Mouse (Mus musculus) limb, embryonic 12.5 days (tissue): ENCODE data around the gene Hist1h2ak. TPM values are rescaled to one million over a fixed set of nuclear protein-coding genes. Genes with fewer than 3 reads are reported as not detected.
"Not testable (repeated sequence)": the region's sequence is repeated elsewhere in the genome, so short reads cannot be mapped to it uniquely, and the experiment has no call there.

Source experiments
- ATAC-seq: fragments of 200-750 bp; cut with Nextera tagmentation; 2 replicates; pipeline ENCODE4 v1.8.0; 2017; ENCODE audit warnings: low read depth, moderate TSS enrichment; ENCODE audit not compliant: insufficient number of reproducible peaks, insufficient read depth, low FRiP score, low TSS enrichment
- H3K27ac ChIP-seq: fragments of 300-500 bp; sonication (generic); 2 replicates; pipeline ENCODE4 v1.5.1; 2016; ENCODE audit warnings: mild to moderate bottlenecking, moderate library complexity
- H3K27me3 ChIP-seq: fragments of 300-500 bp; sonication (generic); 2 replicates; pipeline ENCODE4 v1.6.1; 2016; ENCODE audit warnings: mild to moderate bottlenecking, moderate library complexity
- H3K36me3 ChIP-seq: fragments of 300-500 bp; sonication (generic); 2 replicates; pipeline ENCODE4 v1.6.1; 2016; ENCODE audit warnings: mild to moderate bottlenecking, moderate library complexity
- H3K4me1 ChIP-seq: fragments of 300-500 bp; sonication (generic); replicated peaks from 2 replicates; pipeline ENCODE4 v1.6.1; 2016
- H3K4me2 ChIP-seq: fragments of 300-500 bp; sonication (generic); 2 replicates; pipeline ENCODE4 v1.6.1; 2016; ENCODE audit warnings: mild to moderate bottlenecking, moderate library complexity
- H3K4me3 ChIP-seq: fragments of 300-500 bp; sonication (generic); replicated peaks from 2 replicates; pipeline ENCODE4 v1.5.1; 2016; ENCODE audit warnings: mild to moderate bottlenecking
- H3K9ac ChIP-seq: fragments of 300-500 bp; sonication (generic); replicated peaks from 2 replicates; pipeline ENCODE4 v1.6.1; 2016; ENCODE audit warnings: mild to moderate bottlenecking, moderate library complexity
- H3K9me3 ChIP-seq: fragments of 300-500 bp; sonication (generic); 2 replicates; pipeline ENCODE4 v1.6.1; 2016; ENCODE audit warnings: mild to moderate bottlenecking, moderate library complexity
- WGBS: fragments of 180-500 bp; shearing (Covaris S2); methylation state at CpG from one replicate; pipeline ENCODE4 v1.1.7; 2016; 5-methylcytosine and 5-hydroxymethylcytosine counted together
- polyA plus RNA-seq: library from polyadenylated mRNA; unstranded; fragments of >200 nt; fragmentation: Nextera tagmentation; extraction: Ambion mirVana; gene quantifications from 2 replicates; pipeline ENCODE4 v1.2.1, GENCODE M21; 2016

Hist1h2ak gene
- polyA plus RNA-seq = 51.3 and 71.5 TPM in 2 replicates

- not testable (repeated sequence) for H3K36me3 ChIP-seq, H3K9me3 ChIP-seq, H3K27me3 ChIP-seq
- H3K4me1 ChIP-seq = peaks cover 24% of the 10 kb centered on the region
- H3K4me2 ChIP-seq = peak within 1 kb of the TSS; percentile 73
- peak within 1 kb of the TSS; percentile 95 for H3K27ac ChIP-seq
- peak within 1 kb of the TSS; percentile 47 for H3K4me3 ChIP-seq
- peak; percentile 95 for ATAC-seq
- peak within 1 kb of the TSS; percentile 68 for H3K9ac ChIP-seq
- WGBS = under 1% methylated on average over 44 of the region's 50 CpGs
Observed at GRCm38 (mm10) chr13:21753524-21754285, at the start of gene Hist1h2ak, which contains the start of gene Hist1h2bn. Gene Hist1h2ak, minus strand, starts transcription at chr13:21753827. Gene Hist1h2bn, plus strand, starts transcription at chr13:21754123.

- not testable (repeated sequence) for H3K4me3 ChIP-seq, H3K36me3 ChIP-seq, H3K27me3 ChIP-seq, H3K9me3 ChIP-seq, H3K4me1 ChIP-seq, H3K27ac ChIP-seq, H3K9ac ChIP-seq, H3K4me2 ChIP-seq
- no CpG with 5 or more reads among the region's 4 CpGs for WGBS
- peak; percentile 75 for ATAC-seq
Observed at GRCm38 (mm10) chr13:21803058-21803457, 49.4 kb upstream of the Hist1h2ak start.

GRCm38 (mm10) chr13:21797163-21797562 lies 43.5 kb upstream of the Hist1h2ak start:
- H3K4me3 ChIP-seq, H3K9me3 ChIP-seq, H3K9ac ChIP-seq, H3K4me1 ChIP-seq, H3K27ac ChIP-seq, ATAC-seq, H3K4me2 ChIP-seq, H3K27me3 ChIP-seq, H3K36me3 ChIP-seq: not testable (repeated sequence)

- no peak for ATAC-seq
- H3K27ac ChIP-seq = no peak overlapping the region
- 0 out of 2 replicates have a peak, but pooled peaks cover 4% of the 10 kb centered on the region for H3K4me1 ChIP-seq
- no peaks in the 10 kb centered on the region for H3K27me3 ChIP-seq
- no peaks in the 10 kb centered on the region for H3K9me3 ChIP-seq
- H3K9ac ChIP-seq = no peak overlapping the region
- no peak overlapping the region for H3K4me3 ChIP-seq
- H3K4me2 ChIP-seq = no peak overlapping the region
- no peaks in the 10 kb centered on the region for H3K36me3 ChIP-seq
- WGBS = 94% methylated on average over 7 of the region's 7 CpGs
Observed at GRCm38 (mm10) chr13:21795584-21795983, 42.0 kb upstream of the Hist1h2ak start.

GRCm38 (mm10) chr13:21790601-21791283 lies 37.1 kb upstream of the Hist1h2ak start:
- no peak for ATAC-seq
- Histone ChIP-seq H3K4me2 (peak overlapping the region; percentile 46), H3K4me3 (0 out of 2 replicates have a peak overlapping the region, but pooled peaks have one; percentile 12), H3K4me1 (peaks cover 19% of the 10 kb centered on the region), H3K9ac (no peak overlapping the region), H3K36me3 (no peaks in the 10 kb centered on the region), H3K27me3 (no peaks in the 10 kb centered on the region), H3K27ac (peak overlapping the region; percentile 46), H3K9me3 (no peaks in the 10 kb centered on the region)
- 12% methylated on average over 18 of the region's 18 CpGs for WGBS

- 0 out of 2 replicates have a peak overlapping the region, but pooled peaks have one; percentile 7 for H3K27ac ChIP-seq
- ATAC-seq = no peak
- H3K4me1 ChIP-seq = peaks cover 23% of the 10 kb centered on the region
- H3K9me3 ChIP-seq = no peaks in the 10 kb centered on the region
- 57% methylated on average over 6 of the region's 6 CpGs for WGBS
- no peaks in the 10 kb centered on the region for H3K36me3 ChIP-seq
- H3K9ac ChIP-seq = no peak overlapping the region
- H3K27me3 ChIP-seq = no peaks in the 10 kb centered on the region
- no peak overlapping the region for H3K4me3 ChIP-seq
- no peak overlapping the region for H3K4me2 ChIP-seq
Observed at GRCm38 (mm10) chr13:21789925-21790324, 36.3 kb upstream of the Hist1h2ak start.

- WGBS = 15% methylated on average over 17 of the region's 21 CpGs
- peaks cover 32% of the 10 kb centered on the region for H3K4me1 ChIP-seq
- H3K27ac ChIP-seq = peak overlapping the region; percentile 90
- peak overlapping the region; percentile 5 for H3K9ac ChIP-seq
- H3K36me3 ChIP-seq = no peaks in the 10 kb centered on the region
- H3K9me3 ChIP-seq = no peaks in the 10 kb centered on the region
- H3K4me3 ChIP-seq = peak overlapping the region; percentile 35
- peak overlapping the region; percentile 51 for H3K4me2 ChIP-seq
- no peak for ATAC-seq
- no peaks in the 10 kb centered on the region for H3K27me3 ChIP-seq
Observed at GRCm38 (mm10) chr13:21787760-21788593, 34.4 kb upstream of the Hist1h2ak start.

- peak within 1 kb of the TSS; percentile 52 for H3K9ac ChIP-seq
- peak within 1 kb of the TSS; percentile 51 for H3K4me2 ChIP-seq
- peaks cover 37% of the 10 kb centered on the region for H3K4me1 ChIP-seq
- H3K4me3 ChIP-seq = peak within 1 kb of the TSS; percentile 35
- H3K27ac ChIP-seq = peak within 1 kb of the TSS; percentile 93
- not testable (repeated sequence) for H3K27me3 ChIP-seq, H3K36me3 ChIP-seq, H3K9me3 ChIP-seq
- WGBS = 1% methylated on average over 41 of the region's 63 CpGs
- ATAC-seq = peak; percentile 96
Observed at GRCm38 (mm10) chr13:21786899-21787629, 33.4 kb upstream of the Hist1h2ak start, which contains the start of the genes Hist1h2an and Hist1h2bp. Gene Hist1h2an, minus strand, starts transcription at chr13:21787218. Gene Hist1h2bp, plus strand, starts transcription at chr13:21787461.

GRCm38 (mm10) chr13:21786189-21786898 lies 32.7 kb upstream of the Hist1h2ak start:
- Histone ChIP-seq H3K27ac (peak overlapping the region; percentile 93), H3K27me3 (no peaks in the 10 kb centered on the region), H3K4me2 (peak overlapping the region; percentile 51), H3K4me1 (peaks cover 38% of the 10 kb centered on the region), H3K9me3 (no peaks in the 10 kb centered on the region), H3K4me3 (peak overlapping the region; percentile 35), H3K36me3 (no peaks in the 10 kb centered on the region), H3K9ac (peak overlapping the region; percentile 52)
- ATAC-seq = no peak
- WGBS = 6% methylated on average over 8 of the region's 8 CpGs

GRCm38 (mm10) chr13:21784311-21784710 lies 30.7 kb upstream of the Hist1h2ak start:
- H3K27ac ChIP-seq = peak overlapping the region; percentile 92
- H3K27me3 ChIP-seq = no peaks in the 10 kb centered on the region
- peak overlapping the region; percentile 53 for H3K9ac ChIP-seq
- H3K4me3 ChIP-seq = peak overlapping the region; percentile 44; the same call in 1 of the 2 replicates
- no peak for ATAC-seq
- H3K4me2 ChIP-seq = peak overlapping the region; percentile 65
- H3K9me3 ChIP-seq = no peaks in the 10 kb centered on the region
- peaks cover 44% of the 10 kb centered on the region for H3K4me1 ChIP-seq
- H3K36me3 ChIP-seq = no peaks in the 10 kb centered on the region
- WGBS = 26% methylated on average over 6 of the region's 6 CpGs
